Mouse (Mus musculus) stomach, embryonic 16.5 days (tissue): ENCODE measurements around the gene Lurap1l. TPM values are rescaled to one million over a fixed set of nuclear protein-coding genes. Genes with fewer than 3 reads are reported as not detected.
A peak's percentile ranks its signal among the peaks of the same experiment; 100 is the strongest.

Experiments
- ATAC-seq: fragments of 200-750 bp; cut with Nextera tagmentation; 2 replicates; pipeline ENCODE4 v1.8.0; 2017; ENCODE audit warnings: moderate number of reproducible peaks, moderate TSS enrichment; ENCODE audit not compliant: insufficient read depth, low FRiP score
- H3K27ac ChIP-seq: fragments of 300-500 bp; sonication (generic); 2 replicates; pipeline ENCODE4 v1.5.1; 2014; ENCODE audit warnings: low read length
- H3K27me3 ChIP-seq: fragments of 300-500 bp; sonication (generic); 2 replicates; pipeline ENCODE4 v1.6.1; 2014; ENCODE audit warnings: low read length, control low read depth, mixed read lengths; ENCODE audit not compliant: control insufficient read depth, insufficient read depth
- H3K36me3 ChIP-seq: fragments of 300-500 bp; sonication (generic); 2 replicates; pipeline ENCODE4 v1.6.1; 2014; ENCODE audit warnings: low read length; ENCODE audit not compliant: control insufficient read depth, insufficient read depth
- H3K4me1 ChIP-seq: fragments of 300-500 bp; sonication (generic); 2 replicates; pipeline ENCODE4 v1.6.1; 2014; ENCODE audit warnings: low read length, control low read depth, mixed read lengths; ENCODE audit not compliant: control insufficient read depth, insufficient read depth
- H3K4me2 ChIP-seq: fragments of 300-500 bp; sonication (generic); 2 replicates; pipeline ENCODE4 v1.6.1; 2014; ENCODE audit warnings: low read depth, low read length, mixed read lengths
- H3K4me3 ChIP-seq: fragments of 300-500 bp; sonication (generic); replicated peaks from 2 replicates; pipeline ENCODE4 v1.5.1; 2014; ENCODE audit warnings: mild to moderate bottlenecking, low read length
- H3K9ac ChIP-seq: fragments of 300-500 bp; sonication (generic); 2 replicates; pipeline ENCODE4 v1.6.1; 2014; ENCODE audit warnings: low read length
- H3K9me3 ChIP-seq: fragments of 300-500 bp; sonication (generic); replicated peaks from 2 replicates; pipeline ENCODE4 v1.6.1; 2016; ENCODE audit warnings: low read length, control low read depth; ENCODE audit not compliant: control insufficient read depth
- WGBS: fragments of 180-500 bp; shearing (Covaris S2); extraction: QIAGEN DNeasy Blood & Tissue Kit; methylation state at CpG from one replicate; pipeline ENCODE4 v1.1.7; 2014; 5-methylcytosine and 5-hydroxymethylcytosine counted together
- polyA plus RNA-seq: library from polyadenylated mRNA; unstranded; fragments of >200 nt; fragmentation: Nextera tagmentation; extraction: Ambion mirVana; gene quantifications from 2 replicates; pipeline ENCODE4 v1.2.1, GENCODE M21; 2015

Gene Lurap1l
- polyA plus RNA-seq = 27.1 and 27.7 TPM in 2 replicates

DNA sequence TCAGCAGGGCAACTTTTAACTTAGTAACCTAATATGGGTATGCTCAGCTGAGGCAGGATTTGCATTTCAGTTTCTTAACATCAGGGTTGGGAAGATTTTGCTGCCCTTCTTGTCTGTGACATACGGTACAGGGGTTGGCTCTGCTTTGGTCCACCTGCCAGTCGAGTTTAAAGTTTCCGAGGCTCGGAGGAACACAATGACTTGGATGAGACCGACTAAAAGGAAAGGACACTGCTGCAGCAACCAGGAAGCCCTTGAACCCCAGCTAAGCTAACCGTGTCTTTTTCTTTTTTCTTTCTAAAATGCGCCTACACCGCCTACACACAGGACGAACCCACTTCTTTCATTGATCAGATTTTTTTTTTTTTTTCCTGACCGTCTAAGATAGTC is at the start of gene Lurap1l:
Lurap1l (plus strand) TSS at position 166 of the 390 bp plus-strand sequence.
- peak within 1 kb of the TSS; percentile 68 for H3K4me2 ChIP-seq
- ATAC-seq = peak; percentile 60; the same call in 1 of the 2 replicates
- peak within 1 kb of the TSS; percentile 93 for H3K27ac ChIP-seq
- 0% methylated on average over 10 of the region's 10 CpGs for WGBS
- peak within 1 kb of the TSS; percentile 85 for H3K4me3 ChIP-seq
- no peaks in the 10 kb centered on the region for H3K36me3 ChIP-seq
- H3K27me3 ChIP-seq = no peaks in the 10 kb centered on the region
- 0 out of 2 replicates have a peak, but pooled peaks cover 4% of the 10 kb centered on the region for H3K4me1 ChIP-seq
- H3K9ac ChIP-seq = peak within 1 kb of the TSS; percentile 89
- H3K9me3 ChIP-seq = no peaks in the 10 kb centered on the region

DNA sequence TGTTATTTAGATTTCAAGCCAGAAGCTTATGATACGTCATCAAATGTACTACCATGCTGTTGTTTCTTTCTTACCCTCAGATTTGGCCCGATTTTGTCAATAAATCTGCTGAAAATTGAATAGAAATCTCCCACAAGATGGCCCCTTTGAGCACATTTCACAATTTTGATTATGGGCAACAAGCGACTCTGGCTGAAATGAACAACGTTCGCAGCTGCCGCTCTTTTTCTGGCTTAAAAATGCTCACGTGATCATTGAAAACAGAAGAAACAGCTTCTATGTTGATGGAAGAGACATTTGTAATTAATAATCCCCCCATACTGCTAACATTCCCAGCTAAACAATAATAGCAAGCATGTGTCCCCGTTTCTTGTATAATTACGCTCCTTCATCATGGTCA is 47.5 kb upstream of the Lurap1l start:
- no peak overlapping the region for H3K27ac ChIP-seq
- 82% methylated on average over 9 of the region's 9 CpGs for WGBS
- H3K4me2 ChIP-seq = no peak overlapping the region
- no peaks in the 10 kb centered on the region for H3K36me3 ChIP-seq
- H3K4me3 ChIP-seq = no peak overlapping the region
- 0 out of 2 replicates have a peak, but pooled peaks cover 4% of the 10 kb centered on the region for H3K4me1 ChIP-seq
- ATAC-seq = no peak
- no peaks in the 10 kb centered on the region for H3K9me3 ChIP-seq
- H3K27me3 ChIP-seq = no peaks in the 10 kb centered on the region
- no peak overlapping the region for H3K9ac ChIP-seq

DNA sequence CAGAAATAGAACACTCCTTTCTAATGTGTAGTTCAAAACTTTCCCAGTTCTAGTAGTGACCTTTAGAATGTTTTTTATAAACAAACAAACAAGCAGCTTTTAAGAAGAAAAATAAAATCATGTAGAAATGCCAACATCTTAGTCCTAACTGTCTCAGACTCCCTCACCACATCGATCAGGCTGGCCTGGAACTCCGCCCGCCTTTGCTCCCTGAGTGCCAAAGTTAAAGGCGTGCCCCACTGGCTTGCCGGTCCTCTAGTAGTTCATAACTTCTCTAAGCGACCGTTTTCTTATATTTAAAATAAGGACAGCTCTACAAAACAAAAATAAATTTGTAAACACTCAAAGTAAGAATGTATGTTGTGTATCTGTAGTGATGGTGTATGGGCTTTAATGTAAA is 46.5 kb upstream of the Lurap1l start:
- Histone ChIP-seq H3K36me3 (no peaks in the 10 kb centered on the region), H3K9ac (no peak overlapping the region), H3K27ac (no peak overlapping the region), H3K4me3 (no peak overlapping the region), H3K4me2 (no peak overlapping the region), H3K27me3 (no peaks in the 10 kb centered on the region), H3K4me1 (0 out of 2 replicates have a peak, but pooled peaks cover 4% of the 10 kb centered on the region), H3K9me3 (no peaks in the 10 kb centered on the region)
- ATAC-seq = no peak
- WGBS = 48% methylated on average over 7 of the region's 7 CpGs

DNA sequence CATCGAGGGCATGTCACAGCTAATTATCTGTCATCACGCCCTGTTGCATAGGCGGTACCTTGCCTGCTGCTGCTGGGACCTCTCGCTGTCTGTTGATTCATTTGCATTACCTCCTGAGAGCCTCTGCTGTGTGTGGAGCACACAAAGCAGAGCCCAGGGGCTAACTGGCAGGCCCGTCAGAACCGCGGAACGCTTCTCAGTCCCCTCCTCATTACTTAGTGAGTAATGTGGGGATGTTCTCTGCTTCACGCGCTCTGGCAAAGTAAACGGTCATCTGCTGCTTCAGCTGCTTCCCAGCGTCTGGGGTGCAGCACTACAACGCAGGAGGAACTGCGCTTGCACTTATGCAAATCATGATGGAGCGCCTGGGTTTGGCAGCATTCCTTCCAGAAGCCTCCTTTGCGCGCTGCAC is 45.9 kb upstream of the Lurap1l start:
- Histone ChIP-seq H3K9me3 (no peaks in the 10 kb centered on the region), H3K36me3 (no peaks in the 10 kb centered on the region), H3K27me3 (no peaks in the 10 kb centered on the region), H3K4me2 (peak overlapping the region; percentile 75), H3K27ac (no peak overlapping the region), H3K4me3 (peak overlapping the region; percentile 43), H3K9ac (peak overlapping the region; percentile 67), H3K4me1 (0 out of 2 replicates have a peak, but pooled peaks cover 4% of the 10 kb centered on the region)
- ATAC-seq = no peak
- WGBS = 1% methylated on average over 17 of the region's 17 CpGs

DNA sequence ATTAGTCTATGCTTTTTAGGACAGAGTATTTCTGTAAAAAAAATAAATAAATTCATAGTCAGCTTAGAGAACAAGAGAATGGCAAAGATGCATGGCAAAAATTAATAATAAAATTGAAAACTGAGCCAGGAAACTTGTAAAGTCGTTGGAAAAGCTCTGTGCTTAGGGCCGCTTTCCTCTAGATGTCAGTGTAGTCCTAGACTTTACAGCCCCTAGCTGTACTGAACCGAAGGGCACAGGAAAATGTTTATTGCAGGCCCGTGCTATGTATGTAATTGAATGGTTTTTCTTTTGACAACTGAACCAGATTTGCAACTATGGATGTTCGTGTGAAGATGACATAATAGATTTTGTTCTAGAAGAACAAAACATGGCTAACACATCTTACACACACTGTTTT is 44.4 kb upstream of the Lurap1l start:
- WGBS = 10% methylated on average over 5 of the region's 5 CpGs
- no peaks in the 10 kb centered on the region for H3K27me3 ChIP-seq
- no peak; the same call in 1 of the 2 replicates for ATAC-seq
- H3K4me1 ChIP-seq = 0 out of 2 replicates have a peak, but pooled peaks cover 4% of the 10 kb centered on the region
- H3K27ac ChIP-seq = no peak overlapping the region
- no peaks in the 10 kb centered on the region for H3K9me3 ChIP-seq
- H3K4me2 ChIP-seq = no peak overlapping the region
- no peaks in the 10 kb centered on the region for H3K36me3 ChIP-seq
- H3K4me3 ChIP-seq = no peak overlapping the region
- H3K9ac ChIP-seq = no peak overlapping the region

DNA sequence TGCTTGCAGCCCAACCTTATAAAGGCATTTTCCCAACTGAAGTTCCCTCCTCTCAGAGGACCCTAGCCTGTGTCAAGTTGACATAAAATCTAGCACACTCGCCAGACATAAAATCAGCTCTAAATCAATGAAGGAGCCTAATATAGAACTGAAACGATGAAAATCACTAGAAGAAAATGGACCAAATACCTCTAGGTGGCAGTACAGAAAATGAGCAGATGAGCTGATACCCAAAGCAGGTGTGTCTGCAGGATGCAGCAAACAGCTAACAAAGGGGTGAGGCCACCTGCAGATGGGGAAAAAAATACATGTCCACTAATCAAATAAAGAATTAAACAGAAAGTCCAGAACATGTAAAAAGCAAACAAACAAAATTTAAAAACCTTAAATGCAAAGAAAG is 40.8 kb upstream of the Lurap1l start:
- 47% methylated on average over 2 of the region's 2 CpGs for WGBS

DNA sequence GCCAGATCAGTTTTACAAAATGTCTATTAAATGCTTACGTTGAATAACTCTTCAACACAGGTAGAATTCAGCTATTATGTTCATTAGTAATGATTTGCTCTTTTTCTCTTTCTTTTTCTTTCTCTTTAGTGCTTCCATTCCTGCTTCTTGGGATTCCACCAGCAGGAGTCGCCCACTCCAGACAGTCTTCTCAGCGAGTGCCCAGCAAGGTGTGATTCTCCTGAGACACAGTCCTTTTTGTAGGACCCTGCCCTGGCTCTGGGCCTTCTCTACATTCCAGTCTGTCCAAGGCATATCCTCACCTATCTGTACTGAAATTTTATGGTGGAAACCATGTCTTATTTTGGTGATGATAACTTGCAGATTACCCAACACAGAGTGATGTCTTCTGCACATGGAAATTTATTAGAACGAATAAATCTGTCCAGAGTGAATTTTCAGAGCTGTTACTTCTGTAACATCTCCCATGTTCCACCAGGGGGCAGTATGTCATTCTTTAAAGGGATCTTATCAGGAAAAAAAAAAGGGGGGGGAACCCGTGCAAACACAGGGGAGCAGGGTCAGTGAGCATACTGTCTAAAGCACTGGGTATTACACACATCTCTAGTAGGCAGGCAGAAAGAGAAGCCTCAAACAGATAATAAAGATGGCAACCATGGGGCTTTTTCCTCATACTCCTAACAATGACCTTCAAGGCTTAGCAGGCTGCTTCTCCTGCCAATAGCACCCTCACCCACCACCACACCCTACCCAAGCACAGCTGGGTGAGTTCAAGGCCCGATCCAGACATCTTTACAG is 37.4 kb upstream of the Lurap1l start:
- Histone ChIP-seq H3K4me1 (no peaks in the 10 kb centered on the region), H3K9ac (no peak overlapping the region), H3K27ac (no peak overlapping the region), H3K36me3 (no peaks in the 10 kb centered on the region), H3K9me3 (no peaks in the 10 kb centered on the region), H3K4me3 (no peak overlapping the region), H3K27me3 (no peaks in the 10 kb centered on the region), H3K4me2 (no peak overlapping the region)
- ATAC-seq = no peak
- 39% methylated on average over 6 of the region's 6 CpGs for WGBS

More for the DNA sequence above, 40.8 kb upstream of the Lurap1l start:
- H3K36me3 ChIP-seq = no peaks in the 10 kb centered on the region
- no peak overlapping the region for H3K9ac ChIP-seq
- H3K4me1 ChIP-seq = 0 out of 2 replicates have a peak, but pooled peaks cover under 1% of the 10 kb centered on the region
- H3K4me3 ChIP-seq = no peak overlapping the region
- no peak overlapping the region for H3K4me2 ChIP-seq
- no peak for ATAC-seq
- H3K9me3 ChIP-seq = no peaks in the 10 kb centered on the region
- no peaks in the 10 kb centered on the region for H3K27me3 ChIP-seq
- no peak overlapping the region for H3K27ac ChIP-seq

DNA sequence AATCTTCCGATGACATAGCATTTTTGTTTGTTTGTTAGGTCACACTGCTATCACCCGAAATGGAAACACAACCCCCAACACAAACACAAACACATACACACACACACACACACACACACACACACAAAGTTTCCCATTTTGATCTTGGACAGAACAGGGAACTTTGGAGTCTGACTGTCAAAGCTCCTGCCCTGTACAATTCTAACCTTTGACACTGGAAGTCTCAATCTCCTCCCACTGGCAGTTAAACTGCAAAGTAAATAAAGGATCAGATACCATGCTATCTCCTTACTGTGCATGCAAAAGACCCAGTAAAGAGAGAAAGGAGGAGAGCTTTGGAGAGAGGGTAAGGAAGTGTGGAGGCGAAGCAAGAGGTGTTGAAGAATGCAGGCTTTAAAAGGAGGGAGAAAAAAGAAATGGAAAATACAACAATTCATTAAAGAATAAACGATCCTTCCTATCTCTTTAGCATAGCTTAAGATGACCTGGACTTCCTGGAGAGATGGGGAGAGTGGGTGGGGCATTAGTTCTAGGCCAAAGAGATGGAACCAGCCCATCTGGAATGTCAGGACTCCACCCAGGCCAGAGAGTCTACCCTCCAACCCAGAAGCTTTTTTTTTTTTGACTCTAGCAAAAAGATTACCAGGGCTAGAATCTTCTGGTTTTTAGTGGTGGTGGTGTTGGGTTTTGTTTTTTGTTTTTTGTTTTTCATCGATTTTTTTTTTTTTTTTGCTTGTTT is 36.2 kb upstream of the Lurap1l start:
- Histone ChIP-seq H3K27me3 (no peaks in the 10 kb centered on the region), H3K4me2 (no peak overlapping the region), H3K9me3 (no peaks in the 10 kb centered on the region), H3K27ac (no peak overlapping the region), H3K9ac (no peak overlapping the region), H3K4me1 (no peaks in the 10 kb centered on the region), H3K36me3 (no peaks in the 10 kb centered on the region), H3K4me3 (no peak overlapping the region)
- 45% methylated on average over 5 of the region's 5 CpGs for WGBS
- peak; percentile 74; the same call in 1 of the 2 replicates for ATAC-seq

DNA sequence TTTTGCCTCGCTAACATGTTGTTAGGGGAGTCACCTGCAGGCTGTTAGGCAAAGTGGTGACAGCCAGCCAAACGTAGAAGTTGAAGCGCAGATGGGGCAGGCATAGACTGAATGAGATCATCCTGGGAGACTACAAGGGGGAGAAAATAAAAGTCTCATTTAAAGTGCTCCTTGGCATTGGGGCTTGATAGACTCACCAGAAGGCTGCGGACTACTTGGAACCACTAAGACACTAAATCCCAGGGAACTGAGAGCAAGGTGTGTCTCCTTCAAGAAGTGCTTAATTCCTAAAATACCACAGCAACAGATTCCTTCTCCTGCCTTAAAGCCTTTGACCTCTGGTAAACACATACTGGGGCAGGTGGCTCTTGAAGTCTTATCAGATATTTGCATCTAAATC is 35.4 kb upstream of the Lurap1l start:
- Histone ChIP-seq H3K36me3 (no peaks in the 10 kb centered on the region), H3K4me2 (no peak overlapping the region), H3K27ac (no peak overlapping the region), H3K9ac (no peak overlapping the region), H3K4me3 (no peak overlapping the region), H3K27me3 (no peaks in the 10 kb centered on the region), H3K9me3 (no peaks in the 10 kb centered on the region), H3K4me1 (no peaks in the 10 kb centered on the region)
- no peak for ATAC-seq
- WGBS = 55% methylated on average over 4 of the region's 4 CpGs
